Mouse (Mus musculus): Measurements from ENCODE around the gene Pink1.

Gene Pink1

GRCm38 (mm10) chr4:138313021-138313420 is 13.1 kb downstream of the Pink1 start:
- no peak for DNase-seq (ENCODE audit: low spot score in 2 of 2)

GRCm38 (mm10) chr4:138312105-138312504 is 14.0 kb downstream of the Pink1 start:
- DNase-seq (ENCODE audit: low spot score in 2 of 2) = no peak

GRCm38 (mm10) chr4:138311595-138311994 is 14.5 kb downstream of the Pink1 start:
- DNase-seq (ENCODE audit: low spot score in 2 of 2) = peak; percentile 49 to 84

GRCm38 (mm10) chr4:138310311-138310910 is 15.7 kb downstream of the Pink1 start:
- no peak for DNase-seq (ENCODE audit: low spot score in 2 of 2)

- DNase-seq (ENCODE audit: low spot score in 2 of 2) = no peak
These were observed 18.4 kb downstream of the Pink1 start for GRCm38 (mm10) chr4:138307739-138308138.

GRCm38 (mm10) chr4:138307025-138307424 is 19.1 kb downstream of the Pink1 start:
- no peak for DNase-seq (ENCODE audit: low spot score in 2 of 2)

GRCm38 (mm10) chr4:138304340-138305104 is 21.6 kb downstream of the Pink1 start, which contains the start of gene Ddost:
TSS of gene Ddost (plus strand) at chr4:138304730.
- DNase-seq (ENCODE audit: low spot score in 2 of 2) = peak; percentile 97

GRCm38 (mm10) chr4:138303742-138304141 is 22.4 kb downstream of the Pink1 start:
- peak in 1 of 2 experiments; percentile 52 for DNase-seq (ENCODE audit: low spot score in 2 of 2)

- DNase-seq (ENCODE audit: low spot score in 2 of 2) = no peak
These were observed 23.1 kb downstream of the Pink1 start for GRCm38 (mm10) chr4:138303011-138303410.

- DNase-seq (ENCODE audit: low spot score in 2 of 2) = no peak
These were observed 24.8 kb downstream of the Pink1 start for GRCm38 (mm10) chr4:138301271-138301780.

- no peak for DNase-seq (ENCODE audit: low spot score in 2 of 2)
These were observed 32.1 kb downstream of the Pink1 start for GRCm38 (mm10) chr4:138293949-138294550.

- no peak for DNase-seq (ENCODE audit: low spot score in 2 of 2)
These were observed 32.7 kb downstream of the Pink1 start for GRCm38 (mm10) chr4:138293261-138293948.

- no peak for DNase-seq (ENCODE audit: low spot score in 2 of 2)
These were observed 34.1 kb downstream of the Pink1 start for GRCm38 (mm10) chr4:138292028-138292427.

- DNase-seq (ENCODE audit: low spot score in 2 of 2) = no peak
These were observed 37.4 kb downstream of the Pink1 start for GRCm38 (mm10) chr4:138288691-138289090.

GRCm38 (mm10) chr4:138286411-138286810 is 39.7 kb downstream of the Pink1 start:
- no peak for DNase-seq (ENCODE audit: low spot score in 2 of 2)

- DNase-seq (ENCODE audit: low spot score in 2 of 2) = peak; percentile 75 to 85
These were observed 43.3 kb downstream of the Pink1 start for GRCm38 (mm10) chr4:138282834-138283233.

- DNase-seq (ENCODE audit: low spot score in 2 of 2) = no peak
These were observed 47.8 kb downstream of the Pink1 start for GRCm38 (mm10) chr4:138278346-138278745.

- no peak for DNase-seq (ENCODE audit: low spot score in 2 of 2)
These were observed 53.8 kb downstream of the Pink1 start for GRCm38 (mm10) chr4:138272011-138272997.

- no peak for DNase-seq (ENCODE audit: low spot score in 2 of 2)
These were observed 58.2 kb downstream of the Pink1 start for GRCm38 (mm10) chr4:138267869-138268268.
